Mouse (Mus musculus): Measurements from ENCODE around the gene Olfr988. TPM values are rescaled to one million over a fixed set of nuclear protein-coding genes. Genes with fewer than 3 reads are reported as not detected.
"Not testable (repeated sequence)": the region's sequence is repeated elsewhere in the genome, so short reads cannot be mapped to it uniquely, and the experiment has no call there.

The Olfr988 gene
- not detected in 2 replicates for polyA plus RNA-seq (2014; fragmentation: Nextera tagmentation; extraction: Ambion mirVana)

DNA sequence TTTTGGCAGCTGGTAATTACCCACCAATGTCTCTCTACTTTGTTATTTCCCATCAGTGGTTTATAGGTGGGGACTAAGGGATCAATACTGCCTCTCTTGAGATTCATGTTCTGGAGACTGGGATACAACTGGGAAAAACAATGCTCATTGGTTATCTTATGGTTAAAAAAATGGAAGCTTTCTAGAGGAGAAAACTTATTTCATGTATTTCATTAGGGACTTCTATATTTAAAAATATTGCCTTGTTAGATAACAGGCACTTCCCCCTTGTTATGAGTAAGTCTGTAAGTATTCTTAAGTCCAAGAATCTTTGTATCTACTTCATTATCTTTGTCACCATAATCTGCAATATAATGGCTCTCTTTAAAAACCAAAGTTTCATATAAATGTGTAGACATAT, at the start of gene Olfr988:
Olfr988 (minus strand) TSS at position 101 of the 400 bp plus-strand sequence.
- H3K27ac ChIP-seq (ENCODE audit: low read depth, low read length), result not testable (repeated sequence)

DNA sequence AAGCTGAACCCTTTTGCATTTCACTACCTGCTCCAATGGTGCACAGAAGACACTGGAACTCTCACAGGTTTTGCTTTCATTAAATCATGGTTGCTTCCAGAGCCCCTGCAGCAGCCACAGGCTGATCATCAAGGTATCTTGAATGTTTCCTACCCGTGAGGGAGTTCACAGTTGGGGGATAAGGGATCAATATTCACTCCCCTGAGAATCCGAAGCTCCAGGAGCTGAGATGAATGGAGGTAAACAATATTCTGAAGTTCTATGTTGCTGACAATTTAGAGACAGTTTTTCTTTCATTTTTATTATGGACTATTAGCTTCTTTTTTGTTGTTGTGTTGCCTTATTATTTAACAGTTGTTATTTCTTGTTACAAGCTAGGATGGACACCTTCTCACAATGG, 46.3 kb upstream of the Olfr988 start, which contains the start of gene Olfr992:
Olfr992 (minus strand) TSS at position 101 of the 400 bp plus-strand sequence.
- no peak for ATAC-seq (ENCODE audit: low FRiP score)
- no peak within 1 kb of the TSS for H3K4me3 ChIP-seq (ENCODE audit: low read depth, low read length)
- 59% methylated on average over 2 of the region's 2 CpGs for WGBS
- no peaks in the 10 kb centered on the region for H3K36me3 ChIP-seq (ENCODE audit: control insufficient read depth, insufficient read depth, low read length)
- no peak within 1 kb of the TSS for H3K27ac ChIP-seq (ENCODE audit: low read depth, low read length)
- H3K4me1 ChIP-seq (ENCODE audit: control insufficient read depth, insufficient read depth, low read length), result no peaks in the 10 kb centered on the region
- H3K9ac ChIP-seq (ENCODE audit: low read length), result no peak within 1 kb of the TSS
- H3K27me3 ChIP-seq (ENCODE audit: control insufficient read depth, insufficient read depth, low read length), result no peaks in the 10 kb centered on the region
- H3K9me3 ChIP-seq (ENCODE audit: control insufficient read depth, low read length), result no peaks in the 10 kb centered on the region
- no peak for DNase-seq (ENCODE audit: low spot score, missing footprints)
- no peak within 1 kb of the TSS for H3K4me2 ChIP-seq

More for the DNA sequence above, at the start of gene Olfr988:
- H3K9ac ChIP-seq (ENCODE audit: low read length); DNase-seq (ENCODE audit: low spot score, missing footprints); ATAC-seq (ENCODE audit: low FRiP score); H3K4me3 ChIP-seq (ENCODE audit: low read depth, low read length); H3K4me2 ChIP-seq; H3K36me3 ChIP-seq (ENCODE audit: control insufficient read depth, insufficient read depth, low read length); H3K9me3 ChIP-seq (ENCODE audit: control insufficient read depth, low read length); H3K27me3 ChIP-seq (ENCODE audit: control insufficient read depth, insufficient read depth, low read length); H3K4me1 ChIP-seq (ENCODE audit: control insufficient read depth, insufficient read depth, low read length): not testable (repeated sequence)

DNA sequence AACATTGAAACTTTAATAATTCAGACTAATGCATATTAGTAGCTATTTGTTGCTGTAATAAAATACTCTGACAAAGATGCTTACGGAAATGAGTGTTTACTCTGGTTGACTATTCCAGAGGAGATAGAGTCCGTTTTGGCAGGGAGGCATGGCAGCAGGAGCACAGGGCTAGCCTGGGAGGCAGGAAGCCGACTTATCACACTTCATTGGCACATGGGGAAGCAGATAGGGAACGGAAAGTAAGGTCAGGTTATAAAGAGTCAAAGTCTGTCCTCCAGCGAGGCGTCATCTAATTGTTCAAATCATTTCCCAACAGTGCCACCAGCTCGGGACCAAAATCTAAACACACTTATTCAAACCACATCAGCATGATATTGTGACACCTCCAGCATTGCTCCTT, 23.1 kb downstream of the Olfr988 start:
- no peaks in the 10 kb centered on the region for H3K27me3 ChIP-seq (ENCODE audit: control insufficient read depth, insufficient read depth, low read length)
- DNase-seq (ENCODE audit: low spot score, missing footprints) (no peak), ATAC-seq (ENCODE audit: low FRiP score) (no peak)
- no peak overlapping the region for H3K4me3 ChIP-seq (ENCODE audit: low read depth, low read length)
- no peaks in the 10 kb centered on the region for H3K9me3 ChIP-seq (ENCODE audit: control insufficient read depth, low read length)
- H3K36me3 ChIP-seq (ENCODE audit: control insufficient read depth, insufficient read depth, low read length), result no peaks in the 10 kb centered on the region
- no peak overlapping the region for H3K4me2 ChIP-seq
- H3K9ac ChIP-seq (ENCODE audit: low read length), result no peak overlapping the region
- H3K27ac ChIP-seq (ENCODE audit: low read depth, low read length), result no peak overlapping the region
- WGBS, result 83% methylated on average over 7 of the region's 7 CpGs
- no peaks in the 10 kb centered on the region for H3K4me1 ChIP-seq (ENCODE audit: control insufficient read depth, insufficient read depth, low read length)

DNA sequence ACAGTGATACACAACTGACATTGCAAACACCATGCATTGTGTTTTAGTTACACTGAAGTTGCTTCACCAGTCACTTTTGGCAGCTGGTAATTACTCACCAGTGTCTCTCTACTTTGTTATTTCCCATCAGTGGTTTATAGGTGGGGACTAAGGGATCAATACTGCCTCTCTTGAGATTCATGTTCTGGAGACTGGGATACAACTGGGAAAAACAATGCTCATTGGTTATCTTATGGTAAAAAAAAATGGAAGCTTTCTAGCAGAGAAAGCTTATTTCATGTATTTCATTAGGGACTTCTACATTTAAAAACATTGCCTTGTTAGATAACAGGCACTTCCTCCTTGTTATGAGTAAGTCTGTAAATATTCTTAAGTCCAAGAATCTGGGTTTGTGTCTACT, 23.8 kb downstream of the Olfr988 start, which contains the start of gene Olfr987:
Olfr987 (minus strand) TSS at position 101 of the 400 bp plus-strand sequence.
- H3K27ac ChIP-seq (ENCODE audit: low read depth, low read length), result not testable (repeated sequence)

DNA sequence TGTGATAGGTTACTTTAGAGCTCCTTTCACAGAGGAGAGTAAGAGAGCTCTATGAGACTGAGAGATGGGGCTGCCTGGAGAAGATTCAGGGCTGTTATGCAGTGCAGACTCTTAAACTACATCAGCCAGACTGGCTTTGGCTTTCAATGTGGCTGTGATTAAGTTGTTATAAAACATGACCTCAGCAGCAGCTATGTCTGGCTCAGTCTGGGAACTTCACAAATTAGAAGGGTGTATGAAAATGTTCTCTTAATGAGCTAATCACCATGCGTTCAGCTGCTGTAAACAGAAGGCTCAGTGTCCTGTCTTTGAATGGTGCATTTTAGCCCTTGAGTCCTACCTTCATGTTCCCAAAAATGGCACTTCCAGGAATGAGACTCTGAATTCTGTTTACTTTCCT, 43.9 kb downstream of the Olfr988 start:
- Histone ChIP-seq H3K9ac (ENCODE audit: low read length) (no peak overlapping the region), H3K36me3 (ENCODE audit: control insufficient read depth, insufficient read depth, low read length) (no peaks in the 10 kb centered on the region), H3K4me3 (ENCODE audit: low read depth, low read length) (no peak overlapping the region), H3K9me3 (ENCODE audit: control insufficient read depth, low read length) (no peaks in the 10 kb centered on the region), H3K27ac (ENCODE audit: low read depth, low read length) (no peak overlapping the region), H3K27me3 (ENCODE audit: control insufficient read depth, insufficient read depth, low read length) (no peaks in the 10 kb centered on the region), H3K4me2 (no peak overlapping the region), H3K4me1 (ENCODE audit: control insufficient read depth, insufficient read depth, low read length) (no peaks in the 10 kb centered on the region)
- ATAC-seq (ENCODE audit: low FRiP score) (no peak), DNase-seq (ENCODE audit: low spot score, missing footprints) (no peak)
- WGBS, result 88% methylated on average over 1 of the region's 1 CpGs

More for the DNA sequence above, 23.8 kb downstream of the Olfr988 start, which contains the start of gene Olfr987:
- not testable (repeated sequence) for DNase-seq (ENCODE audit: low spot score, missing footprints); H3K9ac ChIP-seq (ENCODE audit: low read length); H3K9me3 ChIP-seq (ENCODE audit: control insufficient read depth, low read length); H3K4me2 ChIP-seq; H3K4me3 ChIP-seq (ENCODE audit: low read depth, low read length); H3K4me1 ChIP-seq (ENCODE audit: control insufficient read depth, insufficient read depth, low read length); ATAC-seq (ENCODE audit: low FRiP score); H3K36me3 ChIP-seq (ENCODE audit: control insufficient read depth, insufficient read depth, low read length); H3K27me3 ChIP-seq (ENCODE audit: control insufficient read depth, insufficient read depth, low read length)

Other genes with a start within 250 kb of the Olfr988 start
- 29.8 and 29.9 TPM in 2 replicates for gene Aplnr, start 227.0 kb downstream of the Olfr988 start, polyA plus RNA-seq (2014; fragmentation: Nextera tagmentation; extraction: Ambion mirVana)
- gene Lrrc55, start 166.0 kb downstream of the Olfr988 start, polyA plus RNA-seq (2014; fragmentation: Nextera tagmentation; extraction: Ambion mirVana), result 1.2 and 1.3 TPM in 2 replicates
- gene Olfr987, start 23.9 kb downstream of the Olfr988 start, polyA plus RNA-seq (2014; fragmentation: Nextera tagmentation; extraction: Ambion mirVana), result not detected in 2 replicates
- gene Olfr992, start 46.2 kb upstream of the Olfr988 start, polyA plus RNA-seq (2014; fragmentation: Nextera tagmentation; extraction: Ambion mirVana), result not detected in 2 replicates
- gene Olfr993, start 51.6 kb upstream of the Olfr988 start, polyA plus RNA-seq (2014; fragmentation: Nextera tagmentation; extraction: Ambion mirVana), result not detected in 2 replicates
- not detected in 2 replicates for gene Olfr994, start 73.2 kb upstream of the Olfr988 start, polyA plus RNA-seq (2014; fragmentation: Nextera tagmentation; extraction: Ambion mirVana)
- not detected in 2 replicates for gene Olfr995, start 80.4 kb upstream of the Olfr988 start, polyA plus RNA-seq (2014; fragmentation: Nextera tagmentation; extraction: Ambion mirVana)
- not detected in 2 replicates for gene 4833423E24Rik, start 155.8 kb upstream of the Olfr988 start, polyA plus RNA-seq (2014; fragmentation: Nextera tagmentation; extraction: Ambion mirVana)
- gene Olfr996, start 216.0 kb upstream of the Olfr988 start, polyA plus RNA-seq (2014; fragmentation: Nextera tagmentation; extraction: Ambion mirVana), result not detected in 2 replicates
- gene Olfr998, start 225.7 kb upstream of the Olfr988 start, polyA plus RNA-seq (2014; fragmentation: Nextera tagmentation; extraction: Ambion mirVana), result not detected in 2 replicates
- not detected in 2 replicates for gene Olfr1000, start 248.7 kb upstream of the Olfr988 start, polyA plus RNA-seq (2014; fragmentation: Nextera tagmentation; extraction: Ambion mirVana)

Data from midbrain, embryonic 11.5 days (tissue).